Mouse (Mus musculus) stomach, embryonic 16.5 days (tissue): ENCODE measurements around the gene Capn12. TPM values are rescaled to one million over a fixed set of nuclear protein-coding genes. Genes with fewer than 3 reads are reported as not detected.

Experiments
- ATAC-seq: fragments of 200-750 bp; cut with Nextera tagmentation; 2 replicates; pipeline ENCODE4 v1.8.0; 2017; ENCODE audit warnings: moderate number of reproducible peaks, moderate TSS enrichment; ENCODE audit not compliant: insufficient read depth, low FRiP score
- H3K27ac ChIP-seq: fragments of 300-500 bp; sonication (generic); 2 replicates; pipeline ENCODE4 v1.5.1; 2014; ENCODE audit warnings: low read length
- H3K27me3 ChIP-seq: fragments of 300-500 bp; sonication (generic); 2 replicates; pipeline ENCODE4 v1.6.1; 2014; ENCODE audit warnings: low read length, control low read depth, mixed read lengths; ENCODE audit not compliant: control insufficient read depth, insufficient read depth
- H3K36me3 ChIP-seq: fragments of 300-500 bp; sonication (generic); 2 replicates; pipeline ENCODE4 v1.6.1; 2014; ENCODE audit warnings: low read length; ENCODE audit not compliant: control insufficient read depth, insufficient read depth
- H3K4me1 ChIP-seq: fragments of 300-500 bp; sonication (generic); 2 replicates; pipeline ENCODE4 v1.6.1; 2014; ENCODE audit warnings: low read length, control low read depth, mixed read lengths; ENCODE audit not compliant: control insufficient read depth, insufficient read depth
- H3K4me2 ChIP-seq: fragments of 300-500 bp; sonication (generic); 2 replicates; pipeline ENCODE4 v1.6.1; 2014; ENCODE audit warnings: low read depth, low read length, mixed read lengths
- H3K4me3 ChIP-seq: fragments of 300-500 bp; sonication (generic); replicated peaks from 2 replicates; pipeline ENCODE4 v1.5.1; 2014; ENCODE audit warnings: mild to moderate bottlenecking, low read length
- H3K9ac ChIP-seq: fragments of 300-500 bp; sonication (generic); 2 replicates; pipeline ENCODE4 v1.6.1; 2014; ENCODE audit warnings: low read length
- H3K9me3 ChIP-seq: fragments of 300-500 bp; sonication (generic); replicated peaks from 2 replicates; pipeline ENCODE4 v1.6.1; 2016; ENCODE audit warnings: low read length, control low read depth; ENCODE audit not compliant: control insufficient read depth
- WGBS: fragments of 180-500 bp; shearing (Covaris S2); extraction: QIAGEN DNeasy Blood & Tissue Kit; methylation state at CpG from one replicate; pipeline ENCODE4 v1.1.7; 2014; 5-methylcytosine and 5-hydroxymethylcytosine counted together
- polyA plus RNA-seq: library from polyadenylated mRNA; unstranded; fragments of >200 nt; fragmentation: Nextera tagmentation; extraction: Ambion mirVana; gene quantifications from 2 replicates; pipeline ENCODE4 v1.2.1, GENCODE M21; 2015

Capn12 gene
- 0.56 and 0.59 TPM in 2 replicates for polyA plus RNA-seq

- H3K27ac ChIP-seq = no peak within 1 kb of the TSS
- H3K4me1 ChIP-seq = no peaks in the 10 kb centered on the region
- H3K4me2 ChIP-seq = no peak within 1 kb of the TSS
- H3K9me3 ChIP-seq = no peaks in the 10 kb centered on the region
- no peaks in the 10 kb centered on the region for H3K27me3 ChIP-seq
- WGBS = 41% methylated on average over 13 of the region's 13 CpGs
- H3K36me3 ChIP-seq = no peaks in the 10 kb centered on the region
- H3K9ac ChIP-seq = no peak within 1 kb of the TSS
- ATAC-seq = no peak; the same call in 1 of the 2 replicates
- H3K4me3 ChIP-seq = no peak within 1 kb of the TSS
Measured at GRCm38 (mm10) chr7:28881199-28881598, at the start of gene Capn12. Gene Capn12, plus strand, starts transcription at chr7:28881422.

GRCm38 (mm10) chr7:28832137-28832536, 49.1 kb upstream of the Capn12 start:
- 48% methylated on average over 6 of the region's 6 CpGs for WGBS
- Histone ChIP-seq H3K4me1 (peaks cover 8% of the 10 kb centered on the region), H3K27ac (peak overlapping the region; percentile 80), H3K9me3 (no peaks in the 10 kb centered on the region), H3K4me3 (no peak overlapping the region), H3K36me3 (peaks cover 18% of the 10 kb centered on the region; the same call in 1 of the 2 replicates), H3K9ac (no peak overlapping the region), H3K27me3 (no peaks in the 10 kb centered on the region), H3K4me2 (no peak overlapping the region)
- ATAC-seq = peak; percentile 30; the same call in 1 of the 2 replicates

- H3K36me3 ChIP-seq = peaks cover 18% of the 10 kb centered on the region; the same call in 1 of the 2 replicates
- WGBS = 64% methylated on average over 6 of the region's 6 CpGs
- H3K4me1 ChIP-seq = peaks cover 3% of the 10 kb centered on the region
- peak within 1 kb of the TSS; percentile 31 for H3K4me2 ChIP-seq
- peak; percentile 80 for ATAC-seq
- H3K4me3 ChIP-seq = peak within 1 kb of the TSS; percentile 31
- H3K27me3 ChIP-seq = no peaks in the 10 kb centered on the region
- peak within 1 kb of the TSS; percentile 87 for H3K27ac ChIP-seq
- H3K9me3 ChIP-seq = no peaks in the 10 kb centered on the region
- peak within 1 kb of the TSS; percentile 20 for H3K9ac ChIP-seq
Measured at GRCm38 (mm10) chr7:28833723-28834347, 47.4 kb upstream of the Capn12 start, which contains the start of gene Lgals4. Gene Lgals4, plus strand, starts transcription at chr7:28833854.

GRCm38 (mm10) chr7:28836936-28837335, 44.3 kb upstream of the Capn12 start:
- no peak for ATAC-seq
- H3K4me2 ChIP-seq = 0 out of 2 replicates have a peak overlapping the region, but pooled peaks have one; percentile 2
- 0 out of 2 replicates have a peak overlapping the region, but pooled peaks have one; percentile 7 for H3K27ac ChIP-seq
- H3K4me1 ChIP-seq = no peaks in the 10 kb centered on the region; the same call in 1 of the 2 replicates
- no peaks in the 10 kb centered on the region for H3K9me3 ChIP-seq
- no peak overlapping the region for H3K4me3 ChIP-seq
- no peak overlapping the region for H3K9ac ChIP-seq
- no peaks in the 10 kb centered on the region for H3K36me3 ChIP-seq
- WGBS = 78% methylated on average over 5 of the region's 5 CpGs
- H3K27me3 ChIP-seq = no peaks in the 10 kb centered on the region

- Histone ChIP-seq H3K9me3 (no peaks in the 10 kb centered on the region), H3K9ac (no peak overlapping the region), H3K27ac (peak overlapping the region; percentile 70), H3K4me2 (peak overlapping the region; percentile 13; the same call in 1 of the 2 replicates), H3K4me1 (no peaks in the 10 kb centered on the region; the same call in 1 of the 2 replicates), H3K36me3 (no peaks in the 10 kb centered on the region), H3K27me3 (no peaks in the 10 kb centered on the region), H3K4me3 (no peak overlapping the region)
- peak; percentile 23; the same call in 1 of the 2 replicates for ATAC-seq
- 65% methylated on average over 9 of the region's 9 CpGs for WGBS
Measured at GRCm38 (mm10) chr7:28838331-28838730, 42.9 kb upstream of the Capn12 start.

GRCm38 (mm10) chr7:28847273-28847672, 33.9 kb upstream of the Capn12 start:
- H3K27me3 ChIP-seq = no peaks in the 10 kb centered on the region
- no peaks in the 10 kb centered on the region for H3K9me3 ChIP-seq
- WGBS = 73% methylated on average over 1 of the region's 1 CpGs
- H3K4me3 ChIP-seq = no peak overlapping the region
- no peak for ATAC-seq
- H3K4me1 ChIP-seq = peaks cover 9% of the 10 kb centered on the region; the same call in 1 of the 2 replicates
- H3K27ac ChIP-seq = no peak overlapping the region
- H3K36me3 ChIP-seq = no peaks in the 10 kb centered on the region
- H3K4me2 ChIP-seq = no peak overlapping the region
- no peak overlapping the region for H3K9ac ChIP-seq

GRCm38 (mm10) chr7:28849700-28850236, 31.5 kb upstream of the Capn12 start:
- peak; percentile 90 for ATAC-seq
- Histone ChIP-seq H3K27ac (peak overlapping the region; percentile 87), H3K9ac (peak overlapping the region; percentile 63), H3K4me3 (no peak overlapping the region), H3K9me3 (no peaks in the 10 kb centered on the region), H3K4me2 (no peak overlapping the region), H3K4me1 (peaks cover 9% of the 10 kb centered on the region; the same call in 1 of the 2 replicates), H3K36me3 (no peaks in the 10 kb centered on the region), H3K27me3 (no peaks in the 10 kb centered on the region)
- WGBS = 33% methylated on average over 1 of the region's 1 CpGs

GRCm38 (mm10) chr7:28850642-28851041, 30.6 kb upstream of the Capn12 start:
- no peaks in the 10 kb centered on the region for H3K9me3 ChIP-seq
- peaks cover 9% of the 10 kb centered on the region; the same call in 1 of the 2 replicates for H3K4me1 ChIP-seq
- no peaks in the 10 kb centered on the region for H3K27me3 ChIP-seq
- H3K27ac ChIP-seq = peak overlapping the region; percentile 87
- peak overlapping the region; percentile 63 for H3K9ac ChIP-seq
- no peak for ATAC-seq
- H3K4me2 ChIP-seq = no peak overlapping the region
- 72% methylated on average over 4 of the region's 4 CpGs for WGBS
- no peaks in the 10 kb centered on the region for H3K36me3 ChIP-seq
- no peak overlapping the region for H3K4me3 ChIP-seq

- Histone ChIP-seq H3K4me3 (no peak overlapping the region), H3K9ac (no peak overlapping the region), H3K4me2 (no peak overlapping the region), H3K36me3 (no peaks in the 10 kb centered on the region), H3K27me3 (no peaks in the 10 kb centered on the region), H3K27ac (peak overlapping the region; percentile 18; the same call in 1 of the 2 replicates), H3K9me3 (peaks cover 3% of the 10 kb centered on the region; the same call in 1 of the 2 replicates), H3K4me1 (peaks cover 15% of the 10 kb centered on the region; the same call in 1 of the 2 replicates)
- peak; percentile 61; the same call in 1 of the 2 replicates for ATAC-seq
- WGBS = 85% methylated on average over 2 of the region's 2 CpGs
Measured at GRCm38 (mm10) chr7:28859953-28860352, 21.3 kb upstream of the Capn12 start.
